Mouse (Mus musculus) forebrain, postnatal 0 days (tissue): ENCODE data around the gene Ints7. TPM values are rescaled to one million over a fixed set of nuclear protein-coding genes. Genes with fewer than 3 reads are reported as not detected.

Experiments used
- ATAC-seq: fragments of 200-750 bp; cut with Nextera tagmentation; 2 replicates; pipeline ENCODE4 v1.8.0; 2017; ENCODE audit warnings: mild to moderate bottlenecking, moderate library complexity
- DNase-seq: peaks from one replicate; pipeline ENCODE4 v3.0.0-alpha.2; 2015
- H3K27ac ChIP-seq: fragments of 300-500 bp; sonication (generic); 2 replicates; pipeline ENCODE4 v1.5.1; 2014; ENCODE audit warnings: low read depth, mild to moderate bottlenecking, antibody characterized with exemption, low read length, moderate library complexity, mixed read lengths
- H3K27me3 ChIP-seq: fragments of 300-500 bp; sonication (generic); 2 replicates; pipeline ENCODE4 v1.6.1; 2014; ENCODE audit warnings: mild to moderate bottlenecking, low read length, mixed read lengths; ENCODE audit not compliant: insufficient read depth
- H3K36me3 ChIP-seq: fragments of 300-500 bp; sonication (generic); 2 replicates; pipeline ENCODE4 v1.6.1; 2014; ENCODE audit warnings: mild to moderate bottlenecking, moderate library complexity; ENCODE audit not compliant: insufficient read depth
- H3K4me1 ChIP-seq: fragments of 300-500 bp; sonication (generic); 2 replicates; pipeline ENCODE4 v1.6.1; 2014; ENCODE audit warnings: antibody characterized with exemption; ENCODE audit not compliant: insufficient read depth
- H3K4me2 ChIP-seq: fragments of 300-500 bp; sonication (generic); 2 replicates; pipeline ENCODE4 v1.6.1; 2014; ENCODE audit warnings: low read depth, mild to moderate bottlenecking, moderate library complexity
- H3K4me3 ChIP-seq: fragments of 300-500 bp; sonication (generic); 2 replicates; pipeline ENCODE4 v1.5.1; 2014; ENCODE audit warnings: low read depth, low read length, mixed read lengths
- H3K9ac ChIP-seq: fragments of 300-500 bp; sonication (generic); 2 replicates; pipeline ENCODE4 v1.6.1; 2014; ENCODE audit warnings: mild to moderate bottlenecking
- H3K9me3 ChIP-seq: fragments of 300-500 bp; sonication (generic); 2 replicates; pipeline ENCODE4 v1.6.1; 2016; ENCODE audit warnings: low read length
- CTCF ChIP-seq: sonication (generic); IDR thresholded peaks from 2 replicates; pipeline ENCODE4 v1.5.1; 2016; ENCODE audit warnings: antibody characterized with exemption, control low read depth, low read depth
- WGBS: fragments of 180-500 bp; shearing (Covaris S2); extraction: QIAGEN DNeasy Blood & Tissue Kit; methylation state at CpG from one replicate; pipeline ENCODE4 v1.1.7; 2014; 5-methylcytosine and 5-hydroxymethylcytosine counted together
- polyA plus RNA-seq: library from polyadenylated mRNA; unstranded; fragments of >200 nt; fragmentation: Nextera tagmentation; extraction: Ambion mirVana; gene quantifications from 2 replicates; pipeline ENCODE4 v1.2.1, GENCODE M21; 2015
- total RNA-seq: library from RNA; depleted of rRNA; stranded (reverse); fragments of >200 nt; gene quantifications from 2 replicates; pipeline ENCODE4 v1.2.3, GENCODE M21; 2014; rRNA removed

Ints7 gene
- total and polyA plus RNA-seq, 2 experiments from 2014 or later, result 27.9 to 47.8 TPM

DNA sequence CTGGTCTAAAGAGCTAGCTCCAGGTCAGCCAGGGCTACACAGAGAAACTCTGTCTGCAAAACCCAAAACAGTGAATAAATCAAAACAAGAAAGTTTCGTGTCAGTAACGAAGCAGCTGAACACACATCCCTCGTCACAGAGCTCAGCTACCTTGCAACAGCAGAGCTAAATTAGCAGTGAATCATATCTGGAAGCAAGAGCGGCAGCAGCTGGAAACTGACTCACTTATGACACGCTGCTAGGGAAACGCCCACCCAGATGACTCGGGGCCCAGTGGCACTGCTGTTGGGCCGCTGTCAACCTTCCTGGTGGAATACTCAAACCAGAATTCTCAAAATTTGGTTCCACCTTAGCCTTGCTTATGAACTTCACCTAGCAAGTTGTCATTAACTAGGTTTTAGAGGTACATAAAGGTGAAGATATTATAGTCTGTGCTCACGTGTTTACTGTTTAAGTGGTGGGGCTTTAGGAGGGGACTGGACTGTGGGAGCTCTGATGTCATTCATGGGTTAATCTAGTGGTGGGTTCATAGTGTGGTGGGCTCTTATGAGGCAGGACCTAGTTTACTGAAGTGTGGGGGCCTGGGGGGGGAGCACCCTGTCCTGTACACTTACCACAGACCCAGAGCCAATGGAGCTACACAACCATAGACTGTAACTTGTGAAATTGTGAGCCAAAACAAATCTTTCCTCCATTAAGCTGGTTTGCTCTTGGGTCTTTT lies 86.9 kb downstream of the Ints7 start:
- Histone ChIP-seq H3K36me3 (no peaks in the 10 kb centered on the region), H3K4me1 (no peaks in the 10 kb centered on the region), H3K27me3 (no peaks in the 10 kb centered on the region), H3K4me3 (no peak overlapping the region), H3K9me3 (no peaks in the 10 kb centered on the region), H3K27ac (no peak overlapping the region), H3K4me2 (no peak overlapping the region), H3K9ac (no peak overlapping the region)
- ATAC-seq, result no peak; the same call in 1 of the 2 replicates
- no peak for DNase-seq
- TF ChIP-seq CTCF, result no peak
- 74% methylated on average over 9 of the region's 9 CpGs for whole genome bisulfite sequencing

DNA sequence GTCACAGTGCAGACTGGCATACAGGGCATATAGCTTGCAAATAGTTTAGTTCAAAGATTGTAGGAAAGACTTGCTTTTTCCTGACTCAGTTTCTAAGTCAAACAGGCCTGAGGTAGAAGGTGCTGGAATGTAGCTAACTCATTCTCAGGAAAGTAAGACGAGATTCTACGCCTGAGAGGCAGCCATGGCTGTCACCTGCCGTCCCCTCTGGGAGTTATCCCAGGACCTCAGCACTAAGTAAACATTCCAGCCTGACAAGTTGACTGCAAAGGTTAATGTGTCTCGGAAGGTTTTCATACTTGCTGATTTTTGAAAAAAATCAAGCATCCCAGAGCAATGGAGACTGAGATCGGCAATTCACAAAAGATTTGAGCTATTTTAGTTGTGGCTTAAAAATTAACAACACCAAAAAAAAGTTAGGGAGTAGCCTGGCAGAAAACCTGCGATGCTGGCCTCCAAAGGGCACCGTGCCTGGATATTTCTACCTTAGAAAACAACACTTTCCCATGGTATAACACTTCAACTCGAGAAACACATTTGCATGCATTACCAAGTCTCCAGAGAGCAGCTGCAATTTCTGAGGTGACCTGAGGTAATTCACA lies 87.6 kb downstream of the Ints7 start:
- no peaks in the 10 kb centered on the region for H3K4me1 ChIP-seq
- no peaks in the 10 kb centered on the region for H3K27me3 ChIP-seq
- 77% methylated on average over 8 of the region's 8 CpGs for WGBS
- no peak overlapping the region for H3K4me3 ChIP-seq
- ATAC-seq, result no peak
- H3K9ac ChIP-seq, result no peak overlapping the region
- TF ChIP-seq CTCF, result no peak
- no peaks in the 10 kb centered on the region for H3K9me3 ChIP-seq
- no peak for DNase-seq
- no peak overlapping the region for H3K4me2 ChIP-seq
- H3K27ac ChIP-seq, result no peak overlapping the region
- no peaks in the 10 kb centered on the region for H3K36me3 ChIP-seq

DNA sequence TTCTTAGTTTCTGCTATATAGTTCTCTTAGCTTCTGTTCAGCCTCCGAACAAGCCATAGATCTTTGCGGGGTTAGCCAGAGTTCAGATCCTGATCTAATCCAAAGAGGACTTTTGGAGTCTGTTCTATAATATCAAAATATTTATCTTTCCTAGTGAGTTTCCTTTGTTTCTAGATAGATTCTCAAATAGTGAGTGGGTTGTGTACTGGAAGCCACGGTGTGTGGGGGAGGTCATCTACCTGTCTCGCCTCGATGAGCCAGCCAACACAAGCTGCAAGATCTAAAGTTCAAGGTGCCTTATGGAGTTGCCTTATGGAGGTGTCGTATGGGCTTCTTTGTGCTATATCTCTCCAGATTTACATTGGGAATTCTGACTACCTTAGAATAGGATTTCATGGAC lies 88.2 kb downstream of the Ints7 start:
- 88% methylated on average over 6 of the region's 6 CpGs for WGBS
- Histone ChIP-seq H3K4me2 (no peak overlapping the region), H3K9ac (no peak overlapping the region), H3K4me1 (no peaks in the 10 kb centered on the region), H3K36me3 (no peaks in the 10 kb centered on the region), H3K4me3 (no peak overlapping the region), H3K27ac (no peak overlapping the region), H3K9me3 (no peaks in the 10 kb centered on the region), H3K27me3 (no peaks in the 10 kb centered on the region)
- TF ChIP-seq CTCF, result no peak
- DNase-seq (no peak), ATAC-seq (no peak)

DNA sequence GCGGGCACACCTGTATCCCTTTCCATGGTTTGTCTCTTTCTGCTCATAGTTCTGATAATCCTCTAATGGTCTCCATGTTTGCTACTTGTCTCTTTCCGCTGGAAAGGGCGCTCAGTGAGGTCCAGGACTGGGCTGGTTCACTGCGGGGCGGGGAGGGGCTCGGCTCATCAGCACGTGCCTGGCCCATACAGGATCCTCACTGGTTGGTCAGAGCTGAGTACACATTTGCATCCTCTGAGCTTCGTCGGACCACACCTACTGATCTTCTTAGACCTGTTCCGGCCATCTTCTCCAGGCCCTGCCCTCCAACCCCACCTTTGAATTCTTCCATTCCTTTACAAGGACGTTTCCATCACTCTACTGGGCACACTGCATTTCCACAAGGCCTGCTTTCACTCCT lies 90.9 kb downstream of the Ints7 start:
- TF ChIP-seq CTCF, result no peak
- ATAC-seq (no peak), DNase-seq (no peak)
- Histone ChIP-seq H3K4me3 (no peak overlapping the region), H3K4me1 (no peaks in the 10 kb centered on the region), H3K27ac (no peak overlapping the region), H3K36me3 (no peaks in the 10 kb centered on the region), H3K4me2 (no peak overlapping the region), H3K9me3 (no peaks in the 10 kb centered on the region), H3K9ac (no peak overlapping the region), H3K27me3 (no peaks in the 10 kb centered on the region)
- WGBS, result 87% methylated on average over 11 of the region's 11 CpGs

DNA sequence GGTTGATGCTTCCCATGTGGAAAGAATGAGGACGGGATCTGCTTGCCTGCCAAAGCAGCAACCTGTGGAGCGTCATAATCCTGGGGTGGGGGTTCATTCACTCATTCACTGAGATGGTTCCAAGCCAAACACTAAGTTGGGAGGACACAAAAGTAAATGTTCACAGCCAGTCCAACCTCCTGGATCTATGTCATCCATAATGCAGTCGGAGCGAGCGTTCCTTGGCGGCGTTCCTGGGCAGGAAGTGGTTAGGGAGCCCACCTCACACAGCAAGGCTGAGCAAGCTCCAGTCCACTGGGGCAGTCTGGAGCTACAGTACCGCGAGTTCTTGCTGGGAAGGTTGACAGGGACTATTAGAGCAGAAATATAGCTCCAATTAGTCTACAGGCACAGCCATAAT lies 92.6 kb downstream of the Ints7 start:
- Histone ChIP-seq H3K4me2 (no peak overlapping the region), H3K9me3 (no peaks in the 10 kb centered on the region), H3K9ac (no peak overlapping the region), H3K36me3 (no peaks in the 10 kb centered on the region), H3K4me3 (no peak overlapping the region), H3K27ac (no peak overlapping the region), H3K27me3 (no peaks in the 10 kb centered on the region), H3K4me1 (no peaks in the 10 kb centered on the region)
- DNase-seq (no peak), ATAC-seq (no peak)
- WGBS, result 82% methylated on average over 9 of the region's 9 CpGs
- TF ChIP-seq CTCF, result no peak

Other genes starting within 250 kb of the Ints7 start
- 20.2 and 28.3 TPM in 2 replicates for gene Tmem206, start 249.7 kb upstream of the Ints7 start, total RNA-seq
- 26.1 and 30.8 TPM in 2 replicates for gene Tmem206, start 249.7 kb upstream of the Ints7 start, polyA plus RNA-seq
- 36.6 and 39.2 TPM in 2 replicates for gene Ppp2r5a, start 172.4 kb upstream of the Ints7 start, total RNA-seq
- gene Ppp2r5a, start 172.4 kb upstream of the Ints7 start, polyA plus RNA-seq, result 10.1 and 11.5 TPM in 2 replicates
- 3.2 and 5.8 TPM in 2 replicates for gene Dtl, start 92 bp upstream of the Ints7 start, total RNA-seq
- 2.8 and 4.5 TPM in 2 replicates for gene Dtl, start 92 bp upstream of the Ints7 start, polyA plus RNA-seq
- 55.8 and 73.8 TPM in 2 replicates for gene Lpgat1, start 142.2 kb downstream of the Ints7 start, total RNA-seq
- 30.1 and 46.6 TPM in 2 replicates for gene Lpgat1, start 142.2 kb downstream of the Ints7 start, polyA plus RNA-seq
- 3.6 and 5.1 TPM in 2 replicates for gene Nek2, start 245.8 kb downstream of the Ints7 start, total RNA-seq
- 5.0 and 6.2 TPM in 2 replicates for gene Nek2, start 245.8 kb downstream of the Ints7 start, polyA plus RNA-seq